Mouse (Mus musculus) spleen, adult 2 months (tissue): ENCODE data around the gene Mink1.

Experiments used
- CTCF ChIP-seq: fragments of 200-500 bp; IDR thresholded peaks from 2 replicates; pipeline ENCODE4 v1.5.1; 2011; ENCODE audit warnings: mild to moderate bottlenecking, inconsistent platforms; ENCODE audit not compliant: insufficient read depth, insufficient read length, insufficient replicate concordance; ENCODE audit errors: extremely low read depth
- POLR2A ChIP-seq: fragments of 200-500 bp; IDR thresholded peaks from 2 replicates; pipeline ENCODE4 v1.6.1; 2011; ENCODE audit warnings: low read depth, low read length, inconsistent platforms

GRCm38 (mm10) chr11:70652029-70652883, 89.6 kb downstream of the Mink1 start:
- TF ChIP-seq CTCF (no peak), POLR2A (no peak)
